Mouse (Mus musculus): ENCODE results near the gene Ipmk.

- TF ChIP-seq EP300 (IDR thresholded peaks at IDR 0.05; ENCODE audit: low read depth), result no peak
- TF ChIP-seq CTCF (IDR thresholded peaks at IDR 0.05; ENCODE audit: low read depth), result no peak
These were observed 120.8 kb downstream of the Ipmk start for GRCm38 (mm10) chr10:71468315-71468714.

Data from liver, embryonic 14.5 days (tissue).